Mouse (Mus musculus): ENCODE results near the gene Syp. TPM values are rescaled to one million over a fixed set of nuclear protein-coding genes. Genes with fewer than 3 reads are reported as not detected.

The Syp gene
- total RNA-seq, 1 experiment from 2014 or later = 5.0 TPM

GRCm38 (mm10) chrX:7696520-7696919 lies 58.2 kb downstream of the Syp start:
- no peak for ATAC-seq (replicated peaks; ENCODE audit: insufficient number of reproducible peaks, low FRiP score, low TSS enrichment, poor library complexity, severe bottlenecking)

- ATAC-seq (replicated peaks; ENCODE audit: insufficient number of reproducible peaks, low FRiP score, low TSS enrichment, poor library complexity, severe bottlenecking) = peak; percentile 99
Measured at GRCm38 (mm10) chrX:7696954-7697381, 58.7 kb downstream of the Syp start, which contains the start of gene Gpkow. Gpkow (plus strand) TSS chrX:7697131.

Other genes starting within 250 kb of the Syp start
- 0.68 TPM in 1 of 3 replicates, not detected in the others for gene Foxp3, start 64.8 kb upstream of the Syp start, total RNA-seq (2017)
- gene Ppp1r3f, start 64.2 kb upstream of the Syp start, total RNA-seq (2017) = 0.85 to 3.4 TPM in 2 of 3 replicates, not detected in the other
- gene Ccdc22, start 33.0 kb upstream of the Syp start, total RNA-seq (2017) = 10.1 to 16.2 TPM (median 15.0 TPM) in 3 replicates
- gene Cacna1f, start 31.4 kb upstream of the Syp start, total RNA-seq (2017) = 0.10 TPM in 1 of 3 replicates, not detected in the others
- gene Prickle3, start 18.8 kb downstream of the Syp start, total RNA-seq (2017) = 8.0 to 14.9 TPM (median 10.3 TPM) in 3 replicates
- 38.4 to 68.2 TPM (median 39.7 TPM) in 3 replicates for gene Plp2, start 32.9 kb downstream of the Syp start, total RNA-seq (2017)
- gene Magix, start 42.8 kb downstream of the Syp start, total RNA-seq (2017) = not detected in 3 replicates
- 46.2 to 57.8 TPM (median 57.1 TPM) in 3 replicates for gene Gpkow, start 58.7 kb downstream of the Syp start, total RNA-seq (2017)
- 27.2 to 41.6 TPM (median 36.4 TPM) in 3 replicates for gene Wdr45, start 75.9 kb downstream of the Syp start, total RNA-seq (2017)
- gene Gm45208, start 83.8 kb downstream of the Syp start, total RNA-seq (2017) = 0.75 TPM in 1 of 3 replicates, not detected in the others
- gene Praf2, start 90.0 kb downstream of the Syp start, total RNA-seq (2017) = 6.3 to 9.0 TPM (median 6.8 TPM) in 3 replicates
- gene Ccdc120, start 112.4 kb downstream of the Syp start, total RNA-seq (2017) = not detected in 3 replicates
- gene Tfe3, start 124.1 kb downstream of the Syp start, total RNA-seq (2017) = 14.5 to 27.8 TPM (median 20.8 TPM) in 3 replicates
- 67.2 to 156 TPM (median 123 TPM) in 3 replicates for gene Gripap1, start 151.3 kb downstream of the Syp start, total RNA-seq (2017)
- gene Kcnd1, start 183.8 kb downstream of the Syp start, total RNA-seq (2017) = 1.3 TPM in 1 of 3 replicates, not detected in the others
- 79.5 to 120 TPM (median 107 TPM) in 3 replicates for gene Otud5, start 202.9 kb downstream of the Syp start, total RNA-seq (2017)
- gene Pim2, start 239.8 kb downstream of the Syp start, total RNA-seq (2017) = 3.0 to 9.9 TPM (median 3.6 TPM) in 3 replicates
- gene Slc35a2, start 245.6 kb downstream of the Syp start, total RNA-seq (2017) = 7.9 to 18.1 TPM (median 15.9 TPM) in 3 replicates

All from monocyte, adult 5-6 weeks (primary cell).